Mouse (Mus musculus): ENCODE results near the gene Icam5.

DNA sequence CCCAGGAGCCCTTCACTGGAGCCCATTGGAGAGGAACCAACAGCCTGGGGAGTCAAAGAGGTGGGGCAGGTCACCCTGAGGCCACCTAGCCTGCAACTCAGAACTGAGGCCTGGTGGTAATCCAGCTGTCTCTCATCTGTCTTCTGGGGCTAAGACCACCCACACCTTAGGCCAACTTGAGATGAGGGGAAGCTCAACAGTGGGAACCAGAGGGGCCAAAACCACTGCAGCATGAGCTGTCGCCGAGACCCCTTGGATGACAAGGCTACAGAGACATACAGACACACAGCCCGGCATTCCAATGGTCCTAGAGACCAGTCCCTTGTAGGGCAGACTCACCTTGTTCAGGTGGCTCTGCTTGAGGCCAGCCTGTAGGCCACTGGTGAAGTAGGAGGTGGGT is 43.8 kb downstream of the Icam5 start:
- no peak for TF ChIP-seq CTCF (IDR thresholded peaks at IDR 0.05; ENCODE audit: insufficient read depth, low read depth, low read length)
- no peak for TF ChIP-seq POLR2A (IDR thresholded peaks at IDR 0.05; ENCODE audit: insufficient read depth, low read depth, low read length)

Data from olfactory bulb, adult 2 months (tissue).